ENCODE assay signal across 13 mouse cellular contexts in the genomic region with DNA sequence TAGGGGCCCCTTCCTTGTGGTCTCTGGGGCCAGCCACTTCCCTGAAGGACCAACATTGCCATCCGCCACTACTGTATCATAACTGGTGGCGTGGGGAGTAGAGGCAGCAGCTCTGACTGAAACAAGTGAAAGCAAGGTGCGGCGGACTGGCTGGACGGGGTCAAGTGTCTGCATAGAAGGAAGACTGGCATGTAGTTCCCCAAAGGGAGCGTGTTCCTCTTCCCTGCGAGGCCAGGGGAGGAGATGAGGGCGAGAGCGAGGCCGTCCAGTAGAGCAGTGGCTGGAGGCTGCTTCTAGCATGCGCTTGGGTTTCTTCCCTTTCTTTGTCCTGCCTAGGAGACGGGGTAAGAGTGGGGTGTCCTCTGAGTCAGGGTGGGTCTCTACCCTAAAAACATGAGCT.
"Had no signal": no experiment of that assay in that cellular context is flagged by ENCODE, and none has a peak within 500 bp of the region (broad histone marks: within the 10 kb centered on the region; RNA-seq: fewer than 3 reads in every experiment).

No protein-coding gene starts in this region.

- H3K4me3 ChIP-seq: kidney, embryonic 15.5 days; left cerebral cortex, adult 2 months; limb, embryonic 10.5 days; liver, embryonic 12.5 days; lung, embryonic 15.5 days; midbrain, embryonic 12.5 days; myocyte; neural tube, embryonic 12.5 days had no signal

- H3K36me3 ChIP-seq: lung, embryonic 15.5 days had no signal

- H3K27me3 ChIP-seq: kidney, embryonic 15.5 days; liver, embryonic 12.5 days; lung, embryonic 15.5 days; midbrain, embryonic 12.5 days; neural tube, embryonic 12.5 days had no signal

- DNase-seq: kidney, adult 2 months; kidney, postnatal 14 days; retina, postnatal 1 day; right cerebral cortex, postnatal 4 days; thymus, postnatal 4 days had no signal

- H3K27ac ChIP-seq: kidney, embryonic 15.5 days; left cerebral cortex, adult 2 months; limb, embryonic 10.5 days; liver, embryonic 12.5 days; lung, embryonic 15.5 days; midbrain, embryonic 12.5 days; neural tube, embryonic 12.5 days had no signal

- ATAC-seq: liver, embryonic 12.5 days had no signal
